Mouse (Mus musculus): ENCODE results near the gene Hs6st1. TPM values are rescaled to one million over a fixed set of nuclear protein-coding genes. Genes with fewer than 3 reads are reported as not detected.
A peak's percentile ranks its signal among the peaks of the same experiment; 100 is the strongest.

The Hs6st1 gene
- polyA plus RNA-seq, 1 experiment: 75.6 TPM

DNA sequence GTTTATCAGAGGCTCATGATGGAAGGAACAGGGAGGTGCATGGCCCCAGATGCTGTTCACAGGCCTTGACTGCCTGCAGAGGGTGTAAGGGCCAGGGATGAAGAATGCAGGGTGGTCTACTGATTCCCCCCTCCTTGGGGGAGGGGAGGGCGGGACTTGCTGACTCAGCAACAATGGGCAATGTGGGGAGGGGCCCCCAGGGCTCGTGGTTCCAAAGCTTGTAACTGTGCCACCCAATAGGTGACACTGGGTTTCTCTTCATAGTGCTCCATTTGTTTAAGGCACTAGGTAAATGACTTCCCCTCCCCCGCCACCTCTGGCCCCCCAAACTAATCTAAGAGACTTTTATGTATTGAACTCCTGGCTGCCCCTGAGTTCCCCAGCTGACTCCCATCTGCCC lies 2.5 kb downstream of the Hs6st1 start:
- Histone ChIP-seq H3K27ac (ENCODE audit: insufficient read depth, low read length) (no peak overlapping the region), H3K4me1 (ENCODE audit: control insufficient read depth, insufficient read depth, low read length) (peaks cover 9% of the 10 kb centered on the region), H3K4me3 (ENCODE audit: low read depth, low read length) (peak overlapping the region; percentile 90), H3K27me3 (ENCODE audit: control insufficient read depth, insufficient read depth, low read length, poor library complexity, severe bottlenecking) (no peaks in the 10 kb centered on the region), H3K9me3 (replicated peaks; ENCODE audit: control insufficient read depth, insufficient read depth, low read length, poor library complexity, severe bottlenecking) (no peaks in the 10 kb centered on the region), H3K36me3 (ENCODE audit: control insufficient read depth, insufficient read depth, low read length, poor library complexity, severe bottlenecking) (peaks cover 43% of the 10 kb centered on the region), H3K9ac (ENCODE audit: low read depth, poor library complexity, severe bottlenecking) (no peak overlapping the region)
- no peak for TF ChIP-seq POLR2A (IDR thresholded peaks at IDR 0.05; ENCODE audit: insufficient read depth, low read length)
- TF ChIP-seq CTCF (IDR thresholded peaks at IDR 0.05; ENCODE audit: low read depth, low read length): no peak
- TF ChIP-seq EP300 (IDR thresholded peaks at IDR 0.05; ENCODE audit: insufficient read depth, low read depth, low read length): no peak

DNA sequence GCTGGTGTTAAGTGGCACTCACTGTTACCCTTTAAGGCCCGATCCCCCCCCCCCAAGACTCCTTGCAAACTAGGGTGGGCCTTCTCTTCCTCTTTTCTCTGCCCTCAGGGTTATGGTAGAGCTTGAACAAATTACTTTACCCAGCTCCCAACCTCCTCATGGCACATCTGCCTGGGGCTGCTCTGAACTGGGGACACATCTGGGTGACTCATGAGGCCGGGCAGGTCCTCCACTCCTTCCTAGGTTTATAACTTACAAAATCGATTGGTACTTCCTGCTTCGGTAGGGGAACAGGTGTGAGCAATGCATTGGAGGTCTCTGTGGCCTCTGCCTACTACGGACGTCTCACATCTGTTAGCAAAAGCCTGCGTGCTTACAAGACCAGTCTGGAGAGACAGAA lies 3.0 kb downstream of the Hs6st1 start:
- peaks cover 45% of the 10 kb centered on the region for H3K36me3 ChIP-seq (ENCODE audit: control insufficient read depth, insufficient read depth, low read length, poor library complexity, severe bottlenecking)
- TF ChIP-seq EP300 (IDR thresholded peaks at IDR 0.05; ENCODE audit: insufficient read depth, low read depth, low read length): no peak
- no peak for TF ChIP-seq POLR2A (IDR thresholded peaks at IDR 0.05; ENCODE audit: insufficient read depth, low read length)
- no peak for TF ChIP-seq CTCF (IDR thresholded peaks at IDR 0.05; ENCODE audit: low read depth, low read length)
- H3K9me3 ChIP-seq (replicated peaks; ENCODE audit: control insufficient read depth, insufficient read depth, low read length, poor library complexity, severe bottlenecking): no peaks in the 10 kb centered on the region
- peak overlapping the region; percentile 90 for H3K4me3 ChIP-seq (ENCODE audit: low read depth, low read length)
- H3K9ac ChIP-seq (ENCODE audit: low read depth, poor library complexity, severe bottlenecking): no peak overlapping the region
- H3K4me1 ChIP-seq (ENCODE audit: control insufficient read depth, insufficient read depth, low read length): peaks cover 9% of the 10 kb centered on the region
- H3K27ac ChIP-seq (ENCODE audit: insufficient read depth, low read length): no peak overlapping the region
- no peaks in the 10 kb centered on the region for H3K27me3 ChIP-seq (ENCODE audit: control insufficient read depth, insufficient read depth, low read length, poor library complexity, severe bottlenecking)

DNA sequence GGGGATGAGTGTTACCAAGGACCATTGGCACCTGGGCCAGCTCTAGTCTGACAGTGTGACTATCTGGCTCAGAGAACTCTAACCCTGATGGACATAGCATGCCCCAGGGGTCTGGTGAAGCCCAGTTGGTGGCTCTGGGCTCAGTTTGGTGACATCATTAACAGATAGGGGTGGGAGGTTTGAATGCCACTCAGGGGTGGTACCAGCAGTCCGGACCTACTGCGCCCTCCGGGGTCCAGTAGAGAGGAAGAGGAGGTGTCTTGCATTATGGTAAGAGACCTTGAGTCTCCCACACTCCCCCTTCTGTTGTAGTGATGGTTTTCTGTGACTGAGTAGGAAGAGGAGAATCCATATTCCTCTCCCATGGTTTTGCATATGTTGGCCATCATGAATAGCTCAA lies 3.4 kb downstream of the Hs6st1 start:
- H3K9ac ChIP-seq (ENCODE audit: low read depth, poor library complexity, severe bottlenecking): no peak overlapping the region
- peak overlapping the region; percentile 90 for H3K4me3 ChIP-seq (ENCODE audit: low read depth, low read length)
- no peak overlapping the region for H3K27ac ChIP-seq (ENCODE audit: insufficient read depth, low read length)
- H3K36me3 ChIP-seq (ENCODE audit: control insufficient read depth, insufficient read depth, low read length, poor library complexity, severe bottlenecking): peaks cover 49% of the 10 kb centered on the region
- no peak for TF ChIP-seq CTCF (IDR thresholded peaks at IDR 0.05; ENCODE audit: low read depth, low read length)
- TF ChIP-seq EP300 (IDR thresholded peaks at IDR 0.05; ENCODE audit: insufficient read depth, low read depth, low read length): no peak
- no peak for TF ChIP-seq POLR2A (IDR thresholded peaks at IDR 0.05; ENCODE audit: insufficient read depth, low read length)
- H3K9me3 ChIP-seq (replicated peaks; ENCODE audit: control insufficient read depth, insufficient read depth, low read length, poor library complexity, severe bottlenecking): no peaks in the 10 kb centered on the region
- H3K4me1 ChIP-seq (ENCODE audit: control insufficient read depth, insufficient read depth, low read length): peaks cover 10% of the 10 kb centered on the region
- no peaks in the 10 kb centered on the region for H3K27me3 ChIP-seq (ENCODE audit: control insufficient read depth, insufficient read depth, low read length, poor library complexity, severe bottlenecking)

DNA sequence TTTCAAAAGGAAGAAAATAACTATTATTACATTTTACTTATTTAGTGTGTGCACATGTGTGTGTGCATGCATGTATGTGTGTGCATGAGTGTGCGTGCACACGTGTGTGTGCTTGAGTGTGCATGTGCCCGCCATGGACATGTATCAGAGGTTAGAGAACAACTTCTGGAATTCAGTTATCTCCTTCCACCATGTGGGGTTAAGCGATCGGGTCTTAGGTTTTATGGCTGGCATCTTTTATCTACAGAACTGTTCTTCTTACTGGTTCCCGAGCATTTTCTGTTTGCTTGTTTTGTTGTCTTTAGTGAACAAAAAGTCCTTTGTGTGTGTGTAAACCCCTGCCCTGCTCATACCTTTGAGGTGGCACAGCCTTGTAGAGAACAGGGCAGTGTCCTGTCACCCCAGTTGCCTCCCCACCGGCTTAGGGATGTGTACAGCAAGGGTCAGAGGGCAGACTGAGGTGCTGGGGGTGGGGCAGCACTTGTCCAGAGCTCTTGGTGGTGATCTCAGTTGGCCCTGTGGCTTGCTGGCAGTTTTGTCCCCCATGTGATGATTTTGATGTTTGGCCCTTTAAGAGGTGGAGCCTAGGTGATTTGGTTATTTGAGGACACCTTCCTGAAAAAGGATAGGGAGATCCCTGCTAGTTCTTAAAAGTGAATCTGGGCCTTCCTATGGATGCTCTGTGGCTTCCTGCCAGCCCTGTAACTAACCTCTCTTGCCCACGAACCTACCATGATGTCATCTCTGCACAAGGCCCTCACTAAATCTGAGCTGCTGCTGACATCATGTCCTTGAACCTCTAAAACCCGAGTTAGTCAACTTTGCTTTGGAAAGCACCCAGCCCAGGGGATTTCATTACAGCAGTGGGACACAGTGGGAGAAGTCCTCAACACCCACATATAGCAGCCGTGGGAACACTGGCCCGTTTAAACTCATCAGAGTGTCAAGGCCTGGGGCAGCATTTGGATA lies 4.7 kb downstream of the Hs6st1 start:
- Histone ChIP-seq H3K27me3 (ENCODE audit: control insufficient read depth, insufficient read depth, low read length, poor library complexity, severe bottlenecking) (no peaks in the 10 kb centered on the region), H3K9me3 (replicated peaks; ENCODE audit: control insufficient read depth, insufficient read depth, low read length, poor library complexity, severe bottlenecking) (no peaks in the 10 kb centered on the region), H3K4me3 (ENCODE audit: low read depth, low read length) (peak overlapping the region; percentile 39), H3K36me3 (ENCODE audit: control insufficient read depth, insufficient read depth, low read length, poor library complexity, severe bottlenecking) (peaks cover 62% of the 10 kb centered on the region), H3K9ac (ENCODE audit: low read depth, poor library complexity, severe bottlenecking) (peak overlapping the region; percentile 10; the same call in 1 of the 2 replicates), H3K27ac (ENCODE audit: insufficient read depth, low read length) (no peak overlapping the region), H3K4me1 (ENCODE audit: control insufficient read depth, insufficient read depth, low read length) (peaks cover 15% of the 10 kb centered on the region)
- TF ChIP-seq EP300 (IDR thresholded peaks at IDR 0.05; ENCODE audit: insufficient read depth, low read depth, low read length) (no peak), CTCF (IDR thresholded peaks at IDR 0.05; ENCODE audit: low read depth, low read length) (no peak), POLR2A (IDR thresholded peaks at IDR 0.05; ENCODE audit: insufficient read depth, low read length) (no peak)

DNA sequence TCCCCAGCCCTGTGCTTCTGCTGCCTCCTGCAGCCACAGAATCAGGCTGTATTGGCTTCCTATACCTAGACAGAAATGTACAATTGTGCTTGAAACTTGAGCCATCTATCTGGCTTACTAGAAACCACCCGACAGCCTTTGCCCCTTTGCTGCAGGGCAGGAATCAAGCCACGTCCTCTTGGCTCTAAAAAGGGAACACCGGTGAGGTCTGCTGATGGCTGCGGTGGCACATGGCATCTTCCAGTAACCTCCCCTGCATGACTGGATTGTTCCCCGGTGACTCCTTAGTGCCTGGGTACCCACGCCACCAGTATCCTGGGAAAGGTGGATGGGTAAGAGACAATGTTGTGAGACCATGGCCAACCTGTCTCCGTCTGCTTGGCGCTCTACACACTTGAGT lies 5.4 kb downstream of the Hs6st1 start:
- peaks cover 68% of the 10 kb centered on the region for H3K36me3 ChIP-seq (ENCODE audit: control insufficient read depth, insufficient read depth, low read length, poor library complexity, severe bottlenecking)
- no peak overlapping the region for H3K9ac ChIP-seq (ENCODE audit: low read depth, poor library complexity, severe bottlenecking)
- H3K27ac ChIP-seq (ENCODE audit: insufficient read depth, low read length): no peak overlapping the region
- no peaks in the 10 kb centered on the region for H3K9me3 ChIP-seq (replicated peaks; ENCODE audit: control insufficient read depth, insufficient read depth, low read length, poor library complexity, severe bottlenecking)
- H3K4me1 ChIP-seq (ENCODE audit: control insufficient read depth, insufficient read depth, low read length): peaks cover 16% of the 10 kb centered on the region
- TF ChIP-seq CTCF (IDR thresholded peaks at IDR 0.05; ENCODE audit: low read depth, low read length) (no peak), POLR2A (IDR thresholded peaks at IDR 0.05; ENCODE audit: insufficient read depth, low read length) (no peak), EP300 (IDR thresholded peaks at IDR 0.05; ENCODE audit: insufficient read depth, low read depth, low read length) (no peak)
- peak overlapping the region; percentile 6; the same call in 1 of the 2 replicates for H3K4me3 ChIP-seq (ENCODE audit: low read depth, low read length)
- H3K27me3 ChIP-seq (ENCODE audit: control insufficient read depth, insufficient read depth, low read length, poor library complexity, severe bottlenecking): no peaks in the 10 kb centered on the region

DNA sequence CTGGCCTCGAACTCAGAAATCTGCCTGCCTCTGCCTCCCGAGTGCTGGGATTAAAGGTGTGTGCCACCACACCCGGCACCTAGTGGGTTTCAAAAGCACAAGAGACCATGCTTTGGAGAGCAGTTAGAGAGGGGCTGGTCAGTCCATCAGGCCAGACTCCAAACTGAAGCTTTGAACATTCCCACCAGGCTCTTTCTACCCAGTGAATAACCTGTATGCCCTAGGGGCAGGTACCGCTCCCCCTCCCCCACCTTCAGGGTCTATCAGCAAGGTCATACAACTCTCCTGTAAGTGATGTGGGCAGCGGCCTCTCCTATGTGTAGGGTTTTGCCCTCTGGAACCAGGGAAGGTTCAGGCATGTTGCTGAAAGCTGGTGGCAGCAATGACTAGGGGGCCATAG lies 6.0 kb downstream of the Hs6st1 start:
- Histone ChIP-seq H3K4me3 (ENCODE audit: low read depth, low read length) (no peak overlapping the region), H3K9me3 (replicated peaks; ENCODE audit: control insufficient read depth, insufficient read depth, low read length, poor library complexity, severe bottlenecking) (no peaks in the 10 kb centered on the region), H3K9ac (ENCODE audit: low read depth, poor library complexity, severe bottlenecking) (no peak overlapping the region), H3K4me1 (ENCODE audit: control insufficient read depth, insufficient read depth, low read length) (peaks cover 16% of the 10 kb centered on the region), H3K36me3 (ENCODE audit: control insufficient read depth, insufficient read depth, low read length, poor library complexity, severe bottlenecking) (peaks cover 68% of the 10 kb centered on the region), H3K27ac (ENCODE audit: insufficient read depth, low read length) (no peak overlapping the region), H3K27me3 (ENCODE audit: control insufficient read depth, insufficient read depth, low read length, poor library complexity, severe bottlenecking) (no peaks in the 10 kb centered on the region)
- no peak for TF ChIP-seq CTCF (IDR thresholded peaks at IDR 0.05; ENCODE audit: low read depth, low read length)
- no peak for TF ChIP-seq POLR2A (IDR thresholded peaks at IDR 0.05; ENCODE audit: insufficient read depth, low read length)
- no peak for TF ChIP-seq EP300 (IDR thresholded peaks at IDR 0.05; ENCODE audit: insufficient read depth, low read depth, low read length)

Measured in ES-Bruce4 (cell line).